ENCODE assay signal across 8 mouse cellular contexts in the genomic region with DNA sequence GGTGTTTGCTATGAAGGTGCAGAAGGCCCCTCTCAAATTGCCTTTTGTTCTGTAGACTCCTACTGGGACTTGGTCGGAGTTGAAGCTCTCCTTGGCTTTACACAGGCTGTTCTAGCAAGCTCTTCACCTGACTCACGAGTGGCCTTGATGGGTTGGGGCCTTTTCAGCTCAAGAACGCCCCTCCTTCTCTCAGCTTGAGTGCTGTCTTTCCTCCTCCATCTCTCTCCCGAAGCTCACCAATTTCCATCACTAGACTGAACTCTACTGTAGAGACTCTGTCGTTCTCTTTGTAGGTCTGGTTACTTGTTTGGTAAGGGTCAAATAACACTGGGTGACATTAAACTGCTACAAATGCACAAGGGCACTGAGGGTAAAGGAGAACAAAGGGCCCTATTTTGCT. TPM values are rescaled to one million over a fixed set of nuclear protein-coding genes. Genes with fewer than 3 reads are reported as not detected.
DNase-seq lines count a peak whose midpoint lies in the region; ATAC-seq and TF ChIP-seq lines count a peak whose summit lies in the region.
"Had no signal": no experiment of that assay in that cellular context is flagged by ENCODE, and none has a peak within 500 bp of the region (broad histone marks: within the 10 kb centered on the region; RNA-seq: fewer than 3 reads in every experiment).

No protein-coding gene starts in this region.

- no peak for DNase-seq in layer of hippocampus, adult 2 months (ENCODE audit: low spot score in 2 of 2)
- no peak for DNase-seq in layer of hippocampus, adult 11-12 months (ENCODE audit: low spot score)
- no peak for DNase-seq in neural tube, embryonic 11.5 days (ENCODE audit: low spot score)
- DNase-seq in gastrocnemius, postnatal 4 days (ENCODE audit: low spot score in 2 of 2): no peak
- DNase-seq in ovary, adult 18-20 months (ENCODE audit: low spot score): no peak

- peaks cover 5% of the 10 kb centered on the region; the same call in 1 of the 2 replicates for H3K4me1 ChIP-seq in brown adipose tissue, adult 24 weeks (ENCODE audit: control insufficient read depth, insufficient read depth, insufficient read length, low read length)
- peaks cover 16% of the 10 kb centered on the region for H3K4me1 ChIP-seq in hindbrain, embryonic 15.5 days (replicated peaks)
- H3K4me1 ChIP-seq in neural tube, embryonic 11.5 days (ENCODE audit: control insufficient read depth, insufficient read depth, low read length): peaks cover 9% of the 10 kb centered on the region

- peak overlapping the region; percentile 98 for H3K27ac ChIP-seq in layer of hippocampus, adult 2 months
- peak overlapping the region; percentile 91 for H3K27ac ChIP-seq in brown adipose tissue, adult 24 weeks (replicated peaks; ENCODE audit: low read depth, low read length)
- peak overlapping the region; percentile 93 for H3K27ac ChIP-seq in hindbrain, embryonic 15.5 days (replicated peaks)
- peak overlapping the region; percentile 87 for H3K27ac ChIP-seq in neural tube, embryonic 11.5 days (ENCODE audit: low read depth, low read length)

- no peaks in the 10 kb centered on the region for H3K36me3 ChIP-seq in hindbrain, embryonic 15.5 days
- H3K36me3 ChIP-seq in neural tube, embryonic 11.5 days (ENCODE audit: control insufficient read depth, insufficient read depth, low read length): no peaks in the 10 kb centered on the region

- no peaks in the 10 kb centered on the region for H3K27me3 ChIP-seq in hindbrain, embryonic 15.5 days
- no peaks in the 10 kb centered on the region for H3K27me3 ChIP-seq in neural tube, embryonic 11.5 days (ENCODE audit: control insufficient read depth, insufficient read depth, low read length)

- no peaks in the 10 kb centered on the region for H3K9me3 ChIP-seq in hindbrain, embryonic 15.5 days
- H3K9me3 ChIP-seq in neural tube, embryonic 11.5 days (ENCODE audit: control insufficient read depth, low read length): no peaks in the 10 kb centered on the region

- ATAC-seq in hindbrain, embryonic 15.5 days (ENCODE audit: low FRiP score, low read depth): no peak
- ATAC-seq in neural tube, embryonic 11.5 days (ENCODE audit: insufficient read depth, low FRiP score, low TSS enrichment): no peak

- H3K4me3 ChIP-seq in layer of hippocampus, adult 2 months: peak overlapping the region; percentile 82
- peak overlapping the region; percentile 95 for H3K4me3 ChIP-seq in brown adipose tissue, adult 24 weeks (ENCODE audit: insufficient read depth, low read depth, low read length)
- peak overlapping the region; percentile 48 for H3K4me3 ChIP-seq in hindbrain, embryonic 15.5 days
- peak overlapping the region; percentile 37 for H3K4me3 ChIP-seq in neural tube, embryonic 11.5 days (ENCODE audit: low read depth, low read length)

- 79% methylated on average over 5 of the region's 5 CpGs for WGBS in hindbrain, embryonic 15.5 days
- WGBS in neural tube, embryonic 11.5 days: 76% methylated on average over 5 of the region's 5 CpGs

- peak overlapping the region; percentile 64 for H3K9ac ChIP-seq in hindbrain, embryonic 15.5 days
- peak overlapping the region; percentile 57 for H3K9ac ChIP-seq in neural tube, embryonic 11.5 days (ENCODE audit: low read length)

- TF ChIP-seq CTCF in layer of hippocampus, adult 2 months (conservative IDR thresholded peaks at IDR 0.05): no peak

- peak overlapping the region; percentile 60 for H3K4me2 ChIP-seq in hindbrain, embryonic 15.5 days
- H3K4me2 ChIP-seq in neural tube, embryonic 11.5 days (ENCODE audit: low read depth): peak overlapping the region; percentile 48

RNA-seq across cellular contexts. Expression of a gene that starts 0.7 kb away (rescaled TPM):
- 1 to 10 TPM; 7.3 to 7.7 TPM for total RNA-seq in layer of hippocampus, adult 2 months (2021)
- 1.4 and 4.8 TPM in 2 replicates for polyA plus RNA-seq in brown adipose tissue, adult 24 weeks (2012; ENCODE audit: insufficient read depth, insufficient read length, missing spikeins)
- polyA plus RNA-seq in hindbrain, embryonic 15.5 days (2015; fragmentation: Nextera tagmentation; extraction: Ambion mirVana): 11.7 and 12.7 TPM in 2 replicates
- polyA plus RNA-seq in neural tube, embryonic 11.5 days (2014; fragmentation: Nextera tagmentation; extraction: Ambion mirVana): 27.3 and 27.9 TPM in 2 replicates
- 10 to 100 TPM; 22.2 to 23.0 TPM for total RNA-seq in gastrocnemius, postnatal 4 days (2021)

RNA-seq across cellular contexts. Expression of a gene that starts 30.5 kb away (rescaled TPM):
- total RNA-seq in layer of hippocampus, adult 2 months (2021): 10 to 100 TPM; 45.2 to 47.5 TPM
- 1.5 and 6.7 TPM in 2 replicates for polyA plus RNA-seq in brown adipose tissue, adult 24 weeks (2012; ENCODE audit: insufficient read depth, insufficient read length, missing spikeins)
- 321 and 324 TPM in 2 replicates for polyA plus RNA-seq in hindbrain, embryonic 15.5 days (2015; fragmentation: Nextera tagmentation; extraction: Ambion mirVana)
- 1,492 and 1,651 TPM in 2 replicates for polyA plus RNA-seq in neural tube, embryonic 11.5 days (2014; fragmentation: Nextera tagmentation; extraction: Ambion mirVana)
- total RNA-seq in gastrocnemius, postnatal 4 days (2021): 1,000 to 10,000 TPM in 1 of 2 experiments, 100 to 1,000 TPM in 1; 835 to 1,053 TPM

RNA-seq across cellular contexts. Expression of a gene that starts 53.8 kb away (rescaled TPM):
- not detected for total RNA-seq in layer of hippocampus, adult 2 months (2021)
- polyA plus RNA-seq in brown adipose tissue, adult 24 weeks (2012; ENCODE audit: insufficient read depth, insufficient read length, missing spikeins): not detected in 2 replicates
- polyA plus RNA-seq in hindbrain, embryonic 15.5 days (2015; fragmentation: Nextera tagmentation; extraction: Ambion mirVana): 0.73 and 1.0 TPM in 2 replicates
- polyA plus RNA-seq in neural tube, embryonic 11.5 days (2014; fragmentation: Nextera tagmentation; extraction: Ambion mirVana): 0.35 TPM in 1 of 2 replicates, not detected in the other
- total RNA-seq in gastrocnemius, postnatal 4 days (2021): under 1 TPM; 0.44 to 0.64 TPM
- total RNA-seq: hematopoietic stem cell, adult 5-6 weeks had no signal

Comparison
In these comparisons a context has a peak if more than half of its experiments do, and no peak if none do; other contexts are left out.
1. H3K4me3 ChIP-seq: peak in every context shown above with its lines; median percentile 95 in brown adipose tissue, adult 24 weeks; 82 in layer of hippocampus, adult 2 months; 48 in hindbrain, embryonic 15.5 days; 37 in neural tube, embryonic 11.5 days.
2. RNA of a gene that starts 30.5 kb away (polyA plus RNA-seq): 1,492 to 1,651 TPM in neural tube, embryonic 11.5 days and 321 to 324 TPM in hindbrain, embryonic 15.5 days; 1.5 to 6.7 TPM in brown adipose tissue, adult 24 weeks; every median in the first group is over 10 times any median in the second.
3. Peak in every context shown above with its lines, with median percentiles within 50 percentile points of each other: H3K27ac ChIP-seq.